Mouse (Mus musculus): ENCODE measurements around the gene Glis3. TPM values are rescaled to one million over a fixed set of nuclear protein-coding genes. Genes with fewer than 3 reads are reported as not detected.

The Glis3 gene
- polyA plus RNA-seq, 1 experiment from 2014 or later, result 3.4 TPM

- Histone ChIP-seq H3K36me3 (ENCODE audit: control insufficient read depth, insufficient read depth, low read length) (no peaks in the 10 kb centered on the region), H3K4me1 (replicated peaks; ENCODE audit: control insufficient read depth, insufficient read depth, low read length) (no peaks in the 10 kb centered on the region), H3K4me3 (ENCODE audit: low read depth, low read length) (no peak overlapping the region), H3K9me3 (ENCODE audit: control insufficient read depth, low read length) (no peaks in the 10 kb centered on the region), H3K4me2 (ENCODE audit: low read depth, low read length, severe bottlenecking) (no peak overlapping the region), H3K9ac (ENCODE audit: low read length) (no peak overlapping the region), H3K27me3 (ENCODE audit: control insufficient read depth, insufficient read depth, low read length) (no peaks in the 10 kb centered on the region), H3K27ac (ENCODE audit: low read depth, low read length) (no peak overlapping the region)
- WGBS, result 95% methylated on average over 14 of the region's 14 CpGs
- DNase-seq (ENCODE audit: low spot score) (no peak), ATAC-seq (replicated peaks; ENCODE audit: low FRiP score) (no peak)
These were observed 179.4 kb downstream of the Glis3 start for GRCm38 (mm10) chr19:28500505-28500904.

GRCm38 (mm10) chr19:28499786-28500185 lies 180.1 kb downstream of the Glis3 start:
- Histone ChIP-seq H3K27me3 (ENCODE audit: control insufficient read depth, insufficient read depth, low read length) (no peaks in the 10 kb centered on the region), H3K4me1 (replicated peaks; ENCODE audit: control insufficient read depth, insufficient read depth, low read length) (no peaks in the 10 kb centered on the region), H3K4me3 (ENCODE audit: low read depth, low read length) (no peak overlapping the region), H3K36me3 (ENCODE audit: control insufficient read depth, insufficient read depth, low read length) (no peaks in the 10 kb centered on the region), H3K27ac (ENCODE audit: low read depth, low read length) (no peak overlapping the region), H3K9ac (ENCODE audit: low read length) (no peak overlapping the region), H3K4me2 (ENCODE audit: low read depth, low read length, severe bottlenecking) (no peak overlapping the region), H3K9me3 (ENCODE audit: control insufficient read depth, low read length) (no peaks in the 10 kb centered on the region)
- WGBS, result 95% methylated on average over 5 of the region's 5 CpGs
- ATAC-seq (replicated peaks; ENCODE audit: low FRiP score) (no peak), DNase-seq (ENCODE audit: low spot score) (no peak)

- Histone ChIP-seq H3K36me3 (ENCODE audit: control insufficient read depth, insufficient read depth, low read length) (no peaks in the 10 kb centered on the region), H3K4me3 (ENCODE audit: low read depth, low read length) (no peak overlapping the region), H3K9me3 (ENCODE audit: control insufficient read depth, low read length) (no peaks in the 10 kb centered on the region), H3K4me1 (replicated peaks; ENCODE audit: control insufficient read depth, insufficient read depth, low read length) (no peaks in the 10 kb centered on the region), H3K27me3 (ENCODE audit: control insufficient read depth, insufficient read depth, low read length) (no peaks in the 10 kb centered on the region), H3K9ac (ENCODE audit: low read length) (no peak overlapping the region), H3K4me2 (ENCODE audit: low read depth, low read length, severe bottlenecking) (no peak overlapping the region), H3K27ac (ENCODE audit: low read depth, low read length) (no peak overlapping the region)
- 87% methylated on average over 6 of the region's 6 CpGs for WGBS
- DNase-seq (ENCODE audit: low spot score) (no peak), ATAC-seq (replicated peaks; ENCODE audit: low FRiP score) (no peak)
These were observed 184.0 kb downstream of the Glis3 start for GRCm38 (mm10) chr19:28495926-28496325.

GRCm38 (mm10) chr19:28493605-28494260 lies 186.1 kb downstream of the Glis3 start:
- Histone ChIP-seq H3K9me3 (ENCODE audit: control insufficient read depth, low read length) (no peaks in the 10 kb centered on the region), H3K4me2 (ENCODE audit: low read depth, low read length, severe bottlenecking) (no peak overlapping the region), H3K27me3 (ENCODE audit: control insufficient read depth, insufficient read depth, low read length) (no peaks in the 10 kb centered on the region), H3K4me3 (ENCODE audit: low read depth, low read length) (no peak overlapping the region), H3K27ac (ENCODE audit: low read depth, low read length) (no peak overlapping the region), H3K4me1 (replicated peaks; ENCODE audit: control insufficient read depth, insufficient read depth, low read length) (no peaks in the 10 kb centered on the region), H3K36me3 (ENCODE audit: control insufficient read depth, insufficient read depth, low read length) (no peaks in the 10 kb centered on the region), H3K9ac (ENCODE audit: low read length) (no peak overlapping the region)
- DNase-seq (ENCODE audit: low spot score) (no peak), ATAC-seq (replicated peaks; ENCODE audit: low FRiP score) (no peak)
- WGBS, result 90% methylated on average over 8 of the region's 8 CpGs

GRCm38 (mm10) chr19:28478055-28478454 lies 201.8 kb downstream of the Glis3 start:
- peaks cover 9% of the 10 kb centered on the region for H3K4me1 ChIP-seq (replicated peaks; ENCODE audit: control insufficient read depth, insufficient read depth, low read length)
- no peak overlapping the region for H3K4me3 ChIP-seq (ENCODE audit: low read depth, low read length)
- H3K9me3 ChIP-seq (ENCODE audit: control insufficient read depth, low read length), result no peaks in the 10 kb centered on the region
- no peak for ATAC-seq (replicated peaks; ENCODE audit: low FRiP score)
- H3K27me3 ChIP-seq (ENCODE audit: control insufficient read depth, insufficient read depth, low read length), result no peaks in the 10 kb centered on the region; the same call in 1 of the 2 replicates
- WGBS, result 22% methylated on average over 6 of the region's 6 CpGs
- H3K4me2 ChIP-seq (ENCODE audit: low read depth, low read length, severe bottlenecking), result no peak overlapping the region
- H3K9ac ChIP-seq (ENCODE audit: low read length), result no peak overlapping the region
- H3K36me3 ChIP-seq (ENCODE audit: control insufficient read depth, insufficient read depth, low read length), result no peaks in the 10 kb centered on the region
- DNase-seq (ENCODE audit: low spot score), result no peak
- H3K27ac ChIP-seq (ENCODE audit: low read depth, low read length), result no peak overlapping the region

GRCm38 (mm10) chr19:28477326-28477863 lies 202.5 kb downstream of the Glis3 start:
- Histone ChIP-seq H3K9me3 (ENCODE audit: control insufficient read depth, low read length) (no peaks in the 10 kb centered on the region), H3K27me3 (ENCODE audit: control insufficient read depth, insufficient read depth, low read length) (no peaks in the 10 kb centered on the region; the same call in 1 of the 2 replicates), H3K4me3 (ENCODE audit: low read depth, low read length) (no peak overlapping the region), H3K9ac (ENCODE audit: low read length) (no peak overlapping the region), H3K27ac (ENCODE audit: low read depth, low read length) (no peak overlapping the region), H3K4me1 (replicated peaks; ENCODE audit: control insufficient read depth, insufficient read depth, low read length) (peaks cover 9% of the 10 kb centered on the region), H3K4me2 (ENCODE audit: low read depth, low read length, severe bottlenecking) (no peak overlapping the region), H3K36me3 (ENCODE audit: control insufficient read depth, insufficient read depth, low read length) (no peaks in the 10 kb centered on the region)
- ATAC-seq (replicated peaks; ENCODE audit: low FRiP score), result no peak
- DNase-seq (ENCODE audit: low spot score), result no peak
- 10% methylated on average over 6 of the region's 6 CpGs for WGBS

GRCm38 (mm10) chr19:28473621-28474020 lies 206.3 kb downstream of the Glis3 start:
- no peaks in the 10 kb centered on the region; the same call in 1 of the 2 replicates for H3K27me3 ChIP-seq (ENCODE audit: control insufficient read depth, insufficient read depth, low read length)
- no peak overlapping the region for H3K27ac ChIP-seq (ENCODE audit: low read depth, low read length)
- WGBS, result 58% methylated on average over 5 of the region's 5 CpGs
- H3K9me3 ChIP-seq (ENCODE audit: control insufficient read depth, low read length), result no peaks in the 10 kb centered on the region
- no peak overlapping the region for H3K4me2 ChIP-seq (ENCODE audit: low read depth, low read length, severe bottlenecking)
- H3K9ac ChIP-seq (ENCODE audit: low read length), result no peak overlapping the region
- DNase-seq (ENCODE audit: low spot score), result no peak
- H3K4me1 ChIP-seq (replicated peaks; ENCODE audit: control insufficient read depth, insufficient read depth, low read length), result peaks cover 9% of the 10 kb centered on the region
- H3K4me3 ChIP-seq (ENCODE audit: low read depth, low read length), result no peak overlapping the region
- ATAC-seq (replicated peaks; ENCODE audit: low FRiP score), result no peak
- H3K36me3 ChIP-seq (ENCODE audit: control insufficient read depth, insufficient read depth, low read length), result no peaks in the 10 kb centered on the region

- H3K36me3 ChIP-seq (ENCODE audit: control insufficient read depth, insufficient read depth, low read length), result no peaks in the 10 kb centered on the region
- H3K9me3 ChIP-seq (ENCODE audit: control insufficient read depth, low read length), result no peaks in the 10 kb centered on the region
- no peak overlapping the region for H3K4me3 ChIP-seq (ENCODE audit: low read depth, low read length)
- no peak overlapping the region for H3K27ac ChIP-seq (ENCODE audit: low read depth, low read length)
- H3K4me1 ChIP-seq (replicated peaks; ENCODE audit: control insufficient read depth, insufficient read depth, low read length), result 0 out of 2 replicates have a peak, but pooled peaks cover 1% of the 10 kb centered on the region
- ATAC-seq (replicated peaks; ENCODE audit: low FRiP score) (no peak), DNase-seq (ENCODE audit: low spot score) (no peak)
- no peaks in the 10 kb centered on the region; the same call in 1 of the 2 replicates for H3K27me3 ChIP-seq (ENCODE audit: control insufficient read depth, insufficient read depth, low read length)
- no peak overlapping the region for H3K9ac ChIP-seq (ENCODE audit: low read length)
- 88% methylated on average over 6 of the region's 8 CpGs for WGBS
- H3K4me2 ChIP-seq (ENCODE audit: low read depth, low read length, severe bottlenecking), result no peak overlapping the region
These were observed 208.7 kb downstream of the Glis3 start for GRCm38 (mm10) chr19:28471144-28471543.

- no peaks in the 10 kb centered on the region; the same call in 1 of the 2 replicates for H3K4me1 ChIP-seq (replicated peaks; ENCODE audit: control insufficient read depth, insufficient read depth, low read length)
- H3K9ac ChIP-seq (ENCODE audit: low read length), result no peak overlapping the region
- DNase-seq (ENCODE audit: low spot score) (no peak), ATAC-seq (replicated peaks; ENCODE audit: low FRiP score) (no peak)
- H3K9me3 ChIP-seq (ENCODE audit: control insufficient read depth, low read length), result no peaks in the 10 kb centered on the region
- no peak overlapping the region for H3K4me3 ChIP-seq (ENCODE audit: low read depth, low read length)
- H3K4me2 ChIP-seq (ENCODE audit: low read depth, low read length, severe bottlenecking), result no peak overlapping the region
- no peaks in the 10 kb centered on the region for H3K27me3 ChIP-seq (ENCODE audit: control insufficient read depth, insufficient read depth, low read length)
- H3K27ac ChIP-seq (ENCODE audit: low read depth, low read length), result no peak overlapping the region
- 80% methylated on average over 5 of the region's 5 CpGs for WGBS
- no peaks in the 10 kb centered on the region for H3K36me3 ChIP-seq (ENCODE audit: control insufficient read depth, insufficient read depth, low read length)
These were observed 214.1 kb downstream of the Glis3 start for GRCm38 (mm10) chr19:28465779-28466178.

All from forebrain, embryonic 11.5 days (tissue).